In genomic region chr15:69273518-69273917, GRCm38 (mm10) we compare ENCODE assay signal across 20 mouse cellular contexts.
DNase-seq lines count a peak whose midpoint lies in the region; ATAC-seq lines count a peak whose summit lies in the region.
"Had no signal": no experiment of that assay in that cellular context is flagged by ENCODE, and none has a peak within 500 bp of the region (broad histone marks: within the 10 kb centered on the region; RNA-seq: fewer than 3 reads in every experiment).

No protein-coding gene starts in this region.

- DNase-seq in heart, adult 11 months, result peak; percentile 55
- DNase-seq in heart, adult 9 months (ENCODE audit: low spot score in 2 of 2), result no peak
- DNase-seq in left cerebral cortex, adult 18-20 months (ENCODE audit: low spot score in 2 of 2), result peak; percentile 6 to 22
- DNase-seq in left cerebral cortex, postnatal 14 days (ENCODE audit: low spot score in 2 of 2), result no peak
- peak; percentile 31 for DNase-seq in right cerebral cortex, adult 18-20 months
- no peak for DNase-seq in right cerebral cortex, postnatal 4 days
- DNase-seq: adrenal gland, adult 2 months; adrenal gland, postnatal 14 days; cerebellum, adult 11-12 months; cerebellum, adult 8-10 months; cerebellum, postnatal 10 days; cerebellum, postnatal 36 days; gastrocnemius, postnatal 10 days; gastrocnemius, postnatal 36 days; heart, postnatal 10 days; heart, postnatal 36 days had no signal

- ATAC-seq in megakaryocyte-erythroid progenitor cell, adult 5-6 weeks (replicated peaks; ENCODE audit: low FRiP score, low TSS enrichment, poor library complexity, severe bottlenecking), result no peak
- ATAC-seq: CD4-positive, CD25-positive, alpha-beta regulatory T cell, adult 4 months; forebrain, embryonic 15.5 days; hindbrain, embryonic 16.5 days had no signal

- intact Hi-C loops in left cerebral cortex, postnatal 14 days (cut with DNase I), result no loop called here

Comparison
In these comparisons a context has a peak if more than half of its experiments do, and no peak if none do; other contexts are left out.
1. DNase-seq: peak in heart, adult 11 months (single experiment), left cerebral cortex, adult 18-20 months (2 of 2) and right cerebral cortex, adult 18-20 months (single experiment); none in heart, adult 9 months (0 of 2), left cerebral cortex, postnatal 14 days (0 of 2) and right cerebral cortex, postnatal 4 days (single experiment).